In the genomic region with DNA sequence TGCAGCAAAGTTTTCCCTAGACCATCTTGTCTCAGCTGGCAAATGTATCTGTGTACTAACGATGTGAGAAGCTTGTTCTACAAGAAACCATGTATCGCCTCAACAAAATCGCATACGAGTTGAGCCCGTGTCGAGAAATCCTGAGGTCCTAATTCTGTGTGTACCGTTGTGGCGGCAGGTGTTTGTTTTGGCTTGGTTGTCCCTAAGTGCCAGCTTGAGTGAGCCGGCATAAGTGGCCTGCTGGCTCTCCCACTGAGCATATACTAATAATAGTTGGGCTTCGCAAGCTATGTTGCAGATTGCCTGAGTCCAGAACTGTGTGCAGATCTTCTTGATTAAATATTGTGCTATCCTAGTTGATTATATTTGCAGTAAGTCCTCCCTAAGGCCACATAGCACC, we compare ENCODE assay signal across 22 mouse cellular contexts. TPM values are rescaled to one million over a fixed set of nuclear protein-coding genes. Genes with fewer than 3 reads are reported as not detected.
DNase-seq lines count a peak whose midpoint lies in the region; ATAC-seq and TF ChIP-seq lines count a peak whose summit lies in the region.
"Had no signal": no experiment of that assay in that cellular context is flagged by ENCODE, and none has a peak within 500 bp of the region (broad histone marks: within the 10 kb centered on the region; RNA-seq: fewer than 3 reads in every experiment).

No protein-coding gene starts in this region.

- 66% methylated on average over 10 of the region's 10 CpGs for WGBS in lung, adult 2 months
- 92% methylated on average over 10 of the region's 10 CpGs for WGBS in midbrain, embryonic 11.5 days

- TF ChIP-seq POLR2A in lung, adult 2 months (IDR thresholded peaks at IDR 0.05; ENCODE audit: borderline replicate concordance, extremely low read depth, low read depth, low read length): no peak

- DNase-seq in heart, adult 11 months: peak; percentile 89
- DNase-seq in heart, adult 9 months (ENCODE audit: low spot score in 2 of 2): no peak
- peak; percentile 94 for DNase-seq in brain, adult 2 months (ENCODE audit: low read depth, low spot score)
- peak; percentile 75 for DNase-seq in cerebellum, adult 8-10 months
- DNase-seq in lung, adult 2 months: peak; percentile 12
- DNase-seq in urinary bladder, postnatal 10 days (ENCODE audit: low spot score): no peak
- no peak for DNase-seq in adrenal gland, adult 2 months
- DNase-seq in midbrain, embryonic 11.5 days (ENCODE audit: low spot score, missing footprints): no peak
- DNase-seq: adrenal gland, postnatal 14 days; gastrocnemius, postnatal 36 days; kidney, adult 8-10 months; kidney, postnatal 14 days; lung, embryonic 14.5 days; right cerebral cortex, postnatal 25 days had no signal

- H3K4me3 ChIP-seq in lung, adult 2 months (replicated peaks; ENCODE audit: extremely low read depth, low read depth, low read length): no peak overlapping the region
- H3K4me3 ChIP-seq in midbrain, embryonic 11.5 days (ENCODE audit: low read depth, low read length): no peak overlapping the region
- H3K4me3 ChIP-seq: embryonic facial prominence, embryonic 13.5 days; forebrain, embryonic 15.5 days; heart, embryonic 13.5 days; hindbrain, embryonic 12.5 days; left cerebral cortex, adult 2 months had no signal

- H3K4me1 ChIP-seq in lung, adult 2 months (ENCODE audit: control insufficient read depth, insufficient read depth, low read length): no peaks in the 10 kb centered on the region; the same call in 1 of the 2 replicates
- no peaks in the 10 kb centered on the region for H3K4me1 ChIP-seq in midbrain, embryonic 11.5 days (ENCODE audit: control insufficient read depth, insufficient read depth, low read length)
- H3K4me1 ChIP-seq: forebrain, embryonic 15.5 days; hindbrain, embryonic 12.5 days had no signal

- H3K9ac ChIP-seq in midbrain, embryonic 11.5 days (ENCODE audit: low read length): no peak overlapping the region
- H3K9ac ChIP-seq: embryonic facial prominence, embryonic 13.5 days; forebrain, embryonic 15.5 days; heart, embryonic 13.5 days; hindbrain, embryonic 12.5 days; lung, embryonic 14.5 days had no signal

- no peak overlapping the region for H3K4me2 ChIP-seq in midbrain, embryonic 11.5 days
- H3K4me2 ChIP-seq: embryonic facial prominence, embryonic 13.5 days; forebrain, embryonic 15.5 days; heart, embryonic 13.5 days; hindbrain, embryonic 12.5 days; liver, embryonic 11.5 days; lung, embryonic 14.5 days had no signal

- no peaks in the 10 kb centered on the region for H3K36me3 ChIP-seq in midbrain, embryonic 11.5 days (ENCODE audit: control insufficient read depth, insufficient read depth, low read length)

- no peaks in the 10 kb centered on the region for H3K27me3 ChIP-seq in midbrain, embryonic 11.5 days (ENCODE audit: control insufficient read depth, insufficient read depth, low read length)
- H3K27me3 ChIP-seq: embryonic facial prominence, embryonic 13.5 days; forebrain, embryonic 15.5 days; heart, embryonic 13.5 days; hindbrain, embryonic 12.5 days; Patski had no signal

- H3K9me3 ChIP-seq in midbrain, embryonic 11.5 days (ENCODE audit: control insufficient read depth, low read length): no peaks in the 10 kb centered on the region
- H3K9me3 ChIP-seq: embryonic facial prominence, embryonic 13.5 days; forebrain, embryonic 15.5 days; heart, embryonic 13.5 days; hindbrain, embryonic 12.5 days had no signal

- no peak overlapping the region for H3K27ac ChIP-seq in midbrain, embryonic 11.5 days (ENCODE audit: low read depth, low read length)
- H3K27ac ChIP-seq: embryonic facial prominence, embryonic 13.5 days; forebrain, embryonic 15.5 days; heart, embryonic 13.5 days; hindbrain, embryonic 12.5 days; left cerebral cortex, adult 2 months had no signal

- no peak for ATAC-seq in midbrain, embryonic 11.5 days (ENCODE audit: low FRiP score)
- ATAC-seq: CD4-positive, CD25-positive, alpha-beta regulatory T cell, adult 4 months; forebrain, embryonic 15.5 days; Patski had no signal

- no peak for TF ChIP-seq CTCF in lung, adult 2 months (IDR thresholded peaks at IDR 0.05; ENCODE audit: insufficient read depth, low read length)

RNA-seq across cellular contexts. Expression of a gene that starts 18.4 kb away (rescaled TPM):
- 9.8 and 10.9 TPM in 2 replicates for polyA plus RNA-seq in lung, adult 2 months (2012; rRNA removed)
- total RNA-seq in adrenal gland, adult 2 months (2021): 10 to 100 TPM; 16.3 to 22.7 TPM
- polyA plus RNA-seq in adrenal gland, adult 2 months (2012; rRNA removed): 34.7 and 37.9 TPM in 2 replicates
- polyA plus RNA-seq in midbrain, embryonic 11.5 days (2014; fragmentation: Nextera tagmentation; extraction: Ambion mirVana): 27.3 and 28.1 TPM in 2 replicates

RNA-seq across cellular contexts. Expression of a gene that starts 18.5 kb away (rescaled TPM):
- polyA plus RNA-seq in lung, adult 2 months (2012; rRNA removed): 11.5 and 16.2 TPM in 2 replicates
- total RNA-seq in adrenal gland, adult 2 months (2021): 10 to 100 TPM; 26.8 to 34.5 TPM
- polyA plus RNA-seq in adrenal gland, adult 2 months (2012; rRNA removed): 5.9 and 7.3 TPM in 2 replicates
- 25.4 and 29.3 TPM in 2 replicates for polyA plus RNA-seq in midbrain, embryonic 11.5 days (2014; fragmentation: Nextera tagmentation; extraction: Ambion mirVana)

Comparison
In these comparisons a context has a peak if more than half of its experiments do, and no peak if none do; other contexts are left out.
1. DNase-seq: peak in heart, adult 11 months (single experiment), brain, adult 2 months (single experiment), cerebellum, adult 8-10 months (single experiment) and lung, adult 2 months (single experiment); none in heart, adult 9 months (0 of 2), urinary bladder, postnatal 10 days (single experiment), adrenal gland, adult 2 months (single experiment) and midbrain, embryonic 11.5 days (single experiment).